2 mouse cellular contexts compared by ENCODE assay signal in the genomic region with DNA sequence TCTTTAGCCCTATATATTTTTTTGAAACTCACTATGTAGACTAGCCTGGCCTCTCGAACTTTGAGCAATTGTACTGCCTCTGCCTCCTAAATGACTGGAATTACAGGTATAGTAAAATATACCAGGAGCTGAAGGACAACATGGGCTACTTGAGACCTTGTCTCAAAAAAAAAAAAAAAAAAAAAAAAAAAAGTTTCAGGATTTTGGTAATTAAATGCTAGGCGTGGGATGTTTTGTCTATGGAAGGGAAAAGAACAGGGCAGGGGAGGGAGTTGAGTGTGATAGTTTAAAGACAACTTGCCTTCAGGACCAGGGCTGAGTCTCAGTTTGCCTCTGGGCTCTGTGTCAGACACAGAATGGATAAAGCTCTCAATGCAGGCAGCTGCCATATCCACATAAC.
TF ChIP-seq lines count a peak whose summit lies in the region.

No protein-coding gene starts in this region.

TF ChIP-seq in CH12.LX, 34 proteins besides CTCF, POLR2A, EP300 and RAD21:
- no peak for TF ChIP-seq MAZ (IDR thresholded peaks at IDR 0.05; ENCODE audit: low read depth, low read length)
- peak; percentile 73 for TF ChIP-seq ZNF384 (IDR thresholded peaks at IDR 0.05; ENCODE audit: low read depth, low read length)
- no peak for TF ChIP-seq POLR2AphosphoS2 (IDR thresholded peaks at IDR 0.05; ENCODE audit: low read depth, low read length)
- no peak for TF ChIP-seq ZC3H11A (IDR thresholded peaks at IDR 0.05; ENCODE audit: low read depth, low read length)
- no peak for TF ChIP-seq UBTF (IDR thresholded peaks at IDR 0.05; ENCODE audit: low read depth, low read length)
- 0 out of 2 replicates have a peak, but pooled peaks have one; percentile 5 for TF ChIP-seq ZMIZ1 (IDR thresholded peaks at IDR 0.05; ENCODE audit: low read depth, low read length)
- TF ChIP-seq BHLHE40 (IDR thresholded peaks at IDR 0.05; ENCODE audit: low read depth, low read length), result no peak
- no peak for TF ChIP-seq ZKSCAN1 (IDR thresholded peaks at IDR 0.05; ENCODE audit: borderline replicate concordance, low read depth, low read length)
- TF ChIP-seq TBP (conservative IDR thresholded peaks at IDR 0.05; ENCODE audit: low read depth, low read length), result no peak

TF ChIP-seq in MEL, 35 proteins besides CTCF, POLR2A, EP300 and RAD21:
- TF ChIP-seq USF1 (IDR thresholded peaks at IDR 0.05; ENCODE audit: low read depth, low read length) (no peak), ZNF384 (IDR thresholded peaks at IDR 0.05; ENCODE audit: low read depth, low read length) (peak; percentile 79)
